Mouse (Mus musculus) liver, embryonic 15.5 days (tissue): ENCODE data around the gene Gas2. TPM values are rescaled to one million over a fixed set of nuclear protein-coding genes. Genes with fewer than 3 reads are reported as not detected.

ENCODE experiments used
- ATAC-seq: fragments of 200-750 bp; cut with Nextera tagmentation; 2 replicates; pipeline ENCODE4 v1.8.0; 2017; ENCODE audit warnings: moderate number of reproducible peaks, mild to moderate bottlenecking, moderate library complexity; ENCODE audit not compliant: insufficient read depth
- H3K27ac ChIP-seq: fragments of 300-500 bp; sonication (generic); replicated peaks from 2 replicates; pipeline ENCODE4 v1.5.1; 2015; ENCODE audit warnings: mild to moderate bottlenecking, inconsistent platforms
- H3K27me3 ChIP-seq: fragments of 300-500 bp; sonication (generic); 2 replicates; pipeline ENCODE4 v1.6.1; 2015; ENCODE audit warnings: mild to moderate bottlenecking, inconsistent platforms
- H3K36me3 ChIP-seq: fragments of 300-500 bp; sonication (generic); replicated peaks from 2 replicates; pipeline ENCODE4 v1.6.1; 2015; ENCODE audit warnings: moderate library complexity, mild to moderate bottlenecking, inconsistent platforms
- H3K4me1 ChIP-seq: fragments of 300-500 bp; sonication (generic); replicated peaks from 2 replicates; pipeline ENCODE4 v1.6.1; 2015; ENCODE audit warnings: inconsistent platforms
- H3K4me2 ChIP-seq: fragments of 300-500 bp; sonication (generic); 2 replicates; pipeline ENCODE4 v1.6.1; 2015; ENCODE audit warnings: moderate library complexity, mild to moderate bottlenecking, inconsistent platforms
- H3K4me3 ChIP-seq: fragments of 300-500 bp; sonication (generic); replicated peaks from 2 replicates; pipeline ENCODE4 v1.5.1; 2015; ENCODE audit warnings: mild to moderate bottlenecking, inconsistent platforms
- H3K9ac ChIP-seq: fragments of 300-500 bp; sonication (generic); 2 replicates; pipeline ENCODE4 v1.6.1; 2015; ENCODE audit warnings: moderate library complexity, mild to moderate bottlenecking, inconsistent platforms
- H3K9me3 ChIP-seq: fragments of 300-500 bp; sonication (generic); replicated peaks from 2 replicates; pipeline ENCODE4 v1.6.1; 2016; ENCODE audit warnings: inconsistent platforms
- WGBS: fragments of 180-500 bp; shearing (Covaris S2); methylation state at CpG from one replicate; pipeline ENCODE4 v1.1.7; 2015; ENCODE audit warnings: mixed read lengths; ENCODE audit not compliant: insufficient replicate concordance; 5-methylcytosine and 5-hydroxymethylcytosine counted together
- polyA plus RNA-seq: library from polyadenylated mRNA; unstranded; fragments of >200 nt; fragmentation: Nextera tagmentation; extraction: Ambion mirVana; gene quantifications from 2 replicates; pipeline ENCODE4 v1.2.1, GENCODE M21; 2015

Gas2 gene
- polyA plus RNA-seq, 1 experiment from 2014 or later, result 5.6 TPM

- no peak overlapping the region for H3K9ac ChIP-seq
- no peaks in the 10 kb centered on the region for H3K36me3 ChIP-seq
- 62% methylated on average over 3 of the region's 3 CpGs for WGBS
- no peak overlapping the region for H3K4me2 ChIP-seq
- no peaks in the 10 kb centered on the region for H3K9me3 ChIP-seq
- H3K4me1 ChIP-seq, result no peaks in the 10 kb centered on the region
- no peak for ATAC-seq
- no peak overlapping the region for H3K27ac ChIP-seq
- H3K4me3 ChIP-seq, result no peak overlapping the region
- H3K27me3 ChIP-seq, result no peaks in the 10 kb centered on the region
These were observed 23.5 kb downstream of the Gas2 start for GRCm38 (mm10) chr7:51885345-51885744.

GRCm38 (mm10) chr7:51887678-51888567 is 26.1 kb downstream of the Gas2 start:
- Histone ChIP-seq H3K27me3 (no peaks in the 10 kb centered on the region), H3K4me1 (no peaks in the 10 kb centered on the region), H3K4me2 (no peak overlapping the region), H3K9me3 (no peaks in the 10 kb centered on the region), H3K27ac (no peak overlapping the region), H3K9ac (no peak overlapping the region), H3K36me3 (no peaks in the 10 kb centered on the region), H3K4me3 (no peak overlapping the region)
- WGBS, result 53% methylated on average over 11 of the region's 11 CpGs
- no peak for ATAC-seq

GRCm38 (mm10) chr7:51889601-51890000 is 27.8 kb downstream of the Gas2 start:
- Histone ChIP-seq H3K27ac (no peak overlapping the region), H3K27me3 (no peaks in the 10 kb centered on the region), H3K9me3 (no peaks in the 10 kb centered on the region), H3K36me3 (no peaks in the 10 kb centered on the region), H3K9ac (no peak overlapping the region), H3K4me2 (no peak overlapping the region), H3K4me1 (no peaks in the 10 kb centered on the region), H3K4me3 (no peak overlapping the region)
- 67% methylated on average over 7 of the region's 7 CpGs for WGBS
- ATAC-seq, result no peak

DNA sequence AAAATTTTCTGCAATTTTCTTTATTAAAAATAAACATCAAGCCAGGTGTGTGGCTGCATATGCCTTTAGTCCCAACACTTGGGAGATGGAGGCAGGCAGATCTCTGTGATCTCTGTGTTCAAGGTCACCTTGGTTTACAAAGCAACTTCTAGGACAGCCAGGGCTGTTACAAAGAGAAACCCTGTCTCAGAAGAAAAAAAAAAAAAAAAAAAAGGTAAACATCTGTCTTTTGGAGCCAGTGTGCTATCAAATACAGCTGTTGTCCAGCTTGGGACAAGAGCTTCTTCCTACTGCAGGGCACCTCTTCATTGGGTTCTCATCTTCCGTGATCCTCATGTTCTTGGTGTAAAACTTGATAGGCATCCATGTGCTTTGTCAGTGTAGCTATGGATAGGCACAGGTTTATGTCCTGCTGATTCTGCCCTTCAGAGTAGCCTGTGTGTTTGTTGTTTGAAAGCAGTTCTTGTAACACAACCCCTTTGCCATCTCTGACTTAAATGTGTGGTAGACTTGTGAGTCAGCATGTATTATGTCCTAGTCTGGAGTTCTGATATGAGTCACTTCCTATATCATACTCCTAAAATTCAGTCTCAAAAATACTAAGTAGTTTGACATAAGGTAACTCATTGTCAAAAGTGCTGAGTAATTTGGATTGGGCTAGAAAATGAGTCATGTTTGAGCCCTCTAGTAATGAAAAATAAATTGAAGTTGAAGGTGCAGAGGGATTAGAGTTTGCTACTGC is 30.6 kb downstream of the Gas2 start:
- H3K4me1 ChIP-seq, result no peaks in the 10 kb centered on the region
- no peaks in the 10 kb centered on the region for H3K27me3 ChIP-seq
- H3K4me3 ChIP-seq, result no peak overlapping the region
- H3K9ac ChIP-seq, result no peak overlapping the region
- no peak overlapping the region for H3K27ac ChIP-seq
- no peaks in the 10 kb centered on the region for H3K36me3 ChIP-seq
- WGBS, result 81% methylated on average over 1 of the region's 1 CpGs
- no peaks in the 10 kb centered on the region for H3K9me3 ChIP-seq
- ATAC-seq, result no peak
- no peak overlapping the region for H3K4me2 ChIP-seq

GRCm38 (mm10) chr7:51893008-51893407 is 31.2 kb downstream of the Gas2 start:
- H3K36me3 ChIP-seq, result no peaks in the 10 kb centered on the region
- no peak overlapping the region for H3K27ac ChIP-seq
- no peaks in the 10 kb centered on the region for H3K4me1 ChIP-seq
- WGBS, result 47% methylated on average over 4 of the region's 4 CpGs
- no peaks in the 10 kb centered on the region for H3K27me3 ChIP-seq
- no peak overlapping the region for H3K4me3 ChIP-seq
- no peak for ATAC-seq
- H3K9ac ChIP-seq, result no peak overlapping the region
- no peak overlapping the region for H3K4me2 ChIP-seq
- no peaks in the 10 kb centered on the region for H3K9me3 ChIP-seq

DNA sequence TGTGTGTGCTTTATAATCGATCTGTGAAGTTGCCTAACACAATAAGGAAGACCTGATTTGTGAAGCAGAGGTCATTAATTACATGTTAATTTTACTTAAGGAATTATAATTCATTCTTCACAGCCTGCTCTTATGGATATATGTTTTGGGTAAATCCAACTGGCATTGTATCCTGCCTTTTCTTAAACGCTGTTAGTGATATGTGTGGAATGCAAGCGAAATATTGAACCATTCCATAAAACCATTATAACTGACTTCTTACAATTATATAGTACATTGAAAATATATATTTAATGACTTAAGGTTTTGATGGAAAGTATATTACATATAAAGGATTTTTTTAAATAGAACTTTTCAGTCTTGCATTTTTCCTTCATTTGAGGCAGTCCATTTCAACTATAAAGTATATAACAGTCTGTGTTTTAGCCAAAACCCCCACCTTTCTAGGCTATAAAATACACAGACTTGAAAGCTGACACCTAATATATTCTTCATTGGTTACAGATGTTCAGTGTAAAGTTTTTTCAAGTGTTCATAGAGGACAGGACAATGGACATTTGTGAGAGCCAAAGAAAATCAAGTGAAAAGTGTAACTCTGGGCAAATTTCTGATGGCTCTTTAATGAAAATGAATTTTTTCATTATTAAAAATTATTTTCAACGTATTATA is 32.5 kb downstream of the Gas2 start:
- H3K9ac ChIP-seq, result no peak overlapping the region
- no peaks in the 10 kb centered on the region for H3K27me3 ChIP-seq
- no peaks in the 10 kb centered on the region for H3K36me3 ChIP-seq
- no peaks in the 10 kb centered on the region for H3K9me3 ChIP-seq
- no peak overlapping the region for H3K4me3 ChIP-seq
- no peaks in the 10 kb centered on the region for H3K4me1 ChIP-seq
- WGBS, result 64% methylated on average over 4 of the region's 4 CpGs
- ATAC-seq, result no peak
- H3K4me2 ChIP-seq, result no peak overlapping the region
- H3K27ac ChIP-seq, result no peak overlapping the region

DNA sequence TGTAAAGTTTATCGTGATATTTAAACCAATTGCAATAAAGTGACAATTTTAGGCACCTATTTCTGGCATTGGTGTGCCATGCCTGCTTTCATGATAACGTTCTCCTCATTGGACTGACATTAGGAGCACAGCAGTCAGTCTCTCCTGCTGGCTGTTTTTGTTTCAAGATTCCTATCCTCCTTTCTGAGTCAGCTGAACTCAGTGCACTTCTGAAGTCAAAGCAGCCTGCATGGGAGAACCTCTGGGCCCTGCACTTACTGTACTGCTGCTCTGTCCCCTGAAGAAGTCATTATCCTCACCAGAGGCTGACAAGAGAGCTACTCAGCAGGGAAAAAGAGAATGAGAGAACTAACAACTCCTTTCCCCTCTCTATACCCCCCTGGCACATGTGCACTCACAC is 33.1 kb downstream of the Gas2 start:
- no peak overlapping the region for H3K27ac ChIP-seq
- no peak overlapping the region for H3K4me3 ChIP-seq
- H3K4me2 ChIP-seq, result no peak overlapping the region
- H3K27me3 ChIP-seq, result no peaks in the 10 kb centered on the region
- H3K9me3 ChIP-seq, result no peaks in the 10 kb centered on the region
- no peak for ATAC-seq
- H3K4me1 ChIP-seq, result no peaks in the 10 kb centered on the region
- H3K9ac ChIP-seq, result no peak overlapping the region
- WGBS, result 46% methylated on average over 2 of the region's 2 CpGs
- H3K36me3 ChIP-seq, result no peaks in the 10 kb centered on the region

DNA sequence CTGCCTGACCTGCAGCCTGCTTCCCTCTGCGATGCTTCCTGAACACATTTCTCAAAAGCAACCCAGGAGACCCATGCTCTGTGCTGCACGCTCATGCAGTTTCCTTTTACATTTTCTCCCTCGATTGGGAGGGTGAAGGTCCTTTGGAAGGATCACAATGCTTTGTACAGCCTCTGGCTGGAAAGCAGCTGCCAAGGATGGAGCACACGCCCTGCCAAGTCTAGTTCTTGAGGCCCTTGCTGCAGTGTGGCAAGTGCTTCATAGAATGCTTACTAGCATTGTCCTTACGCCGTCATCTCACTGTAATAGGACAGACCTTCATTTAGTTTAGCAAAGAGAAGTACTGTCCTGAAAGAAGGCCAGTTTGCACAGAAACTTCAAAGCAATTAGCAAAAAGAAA is 37.3 kb downstream of the Gas2 start:
- no peaks in the 10 kb centered on the region for H3K36me3 ChIP-seq
- WGBS, result 63% methylated on average over 6 of the region's 6 CpGs
- no peak overlapping the region for H3K4me2 ChIP-seq
- ATAC-seq, result no peak
- H3K27me3 ChIP-seq, result no peaks in the 10 kb centered on the region
- no peak overlapping the region for H3K9ac ChIP-seq
- no peak overlapping the region for H3K27ac ChIP-seq
- no peaks in the 10 kb centered on the region for H3K4me1 ChIP-seq
- no peaks in the 10 kb centered on the region for H3K9me3 ChIP-seq
- H3K4me3 ChIP-seq, result no peak overlapping the region

DNA sequence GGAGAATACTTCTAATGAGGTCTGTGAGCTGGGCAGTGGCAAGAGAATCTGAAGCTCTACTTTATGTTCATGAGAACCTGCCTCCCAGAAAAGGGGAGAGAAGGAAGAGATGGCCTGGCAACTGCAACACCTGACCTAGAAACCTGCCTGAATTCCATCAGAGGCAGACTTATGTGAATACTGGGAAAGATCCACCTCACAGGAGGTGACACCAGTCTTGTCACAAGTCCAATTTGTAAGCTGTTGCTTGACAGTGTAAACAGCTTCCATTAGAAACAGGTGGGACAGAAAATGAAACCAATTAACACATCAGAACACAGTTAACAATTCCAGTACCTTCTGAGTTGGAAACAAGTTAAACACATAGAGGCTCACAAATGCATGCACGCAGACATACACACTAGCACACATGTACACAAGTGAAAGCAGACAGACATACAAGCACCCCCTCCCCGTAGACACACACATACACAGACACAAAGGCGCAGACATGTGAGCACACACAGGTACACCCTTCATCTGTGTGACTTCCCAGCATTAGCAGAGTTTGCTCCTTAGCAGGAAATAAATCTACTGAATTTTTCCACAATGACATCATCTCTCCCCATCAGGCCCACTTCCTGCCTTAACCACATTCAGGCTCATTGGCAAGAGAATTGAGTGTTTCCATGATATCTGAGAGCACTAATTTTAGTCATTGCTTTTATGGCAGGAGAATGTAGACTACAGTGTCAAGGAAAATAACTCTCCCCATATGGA is 51.7 kb downstream of the Gas2 start:
- Histone ChIP-seq H3K36me3 (no peaks in the 10 kb centered on the region), H3K4me1 (no peaks in the 10 kb centered on the region), H3K9me3 (no peaks in the 10 kb centered on the region), H3K4me2 (no peak overlapping the region), H3K27me3 (no peaks in the 10 kb centered on the region), H3K4me3 (no peak overlapping the region), H3K9ac (no peak overlapping the region), H3K27ac (no peak overlapping the region)
- 65% methylated on average over 3 of the region's 3 CpGs for WGBS
- ATAC-seq, result no peak

DNA sequence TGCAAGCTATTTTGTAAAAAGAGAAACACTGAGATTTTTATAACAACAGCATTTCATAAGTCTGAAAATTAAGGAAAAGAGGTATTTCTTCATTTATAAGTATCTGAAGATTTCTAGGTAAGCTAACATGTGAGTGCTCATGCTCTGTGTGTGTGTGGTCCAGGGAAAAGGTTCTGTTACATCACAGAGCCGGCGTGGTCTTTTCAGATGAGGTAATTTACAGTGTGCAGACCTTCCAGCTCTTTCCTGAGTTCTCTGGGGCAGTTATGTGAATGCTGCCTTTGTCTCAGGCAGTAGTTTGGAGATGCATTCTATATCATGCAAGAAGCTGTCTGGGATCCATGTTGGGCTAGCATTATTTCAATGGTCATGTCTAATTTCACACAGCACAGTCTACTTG is 52.3 kb downstream of the Gas2 start:
- ATAC-seq, result no peak

More for the DNA sequence above, 52.3 kb downstream of the Gas2 start:
- Histone ChIP-seq H3K27me3 (no peaks in the 10 kb centered on the region), H3K36me3 (no peaks in the 10 kb centered on the region), H3K4me3 (no peak overlapping the region), H3K9me3 (no peaks in the 10 kb centered on the region), H3K4me1 (no peaks in the 10 kb centered on the region), H3K27ac (no peak overlapping the region), H3K4me2 (no peak overlapping the region), H3K9ac (no peak overlapping the region)
- 56% methylated on average over 2 of the region's 2 CpGs for WGBS
